9 mouse cellular contexts compared by ENCODE assay signal in the genomic region with DNA sequence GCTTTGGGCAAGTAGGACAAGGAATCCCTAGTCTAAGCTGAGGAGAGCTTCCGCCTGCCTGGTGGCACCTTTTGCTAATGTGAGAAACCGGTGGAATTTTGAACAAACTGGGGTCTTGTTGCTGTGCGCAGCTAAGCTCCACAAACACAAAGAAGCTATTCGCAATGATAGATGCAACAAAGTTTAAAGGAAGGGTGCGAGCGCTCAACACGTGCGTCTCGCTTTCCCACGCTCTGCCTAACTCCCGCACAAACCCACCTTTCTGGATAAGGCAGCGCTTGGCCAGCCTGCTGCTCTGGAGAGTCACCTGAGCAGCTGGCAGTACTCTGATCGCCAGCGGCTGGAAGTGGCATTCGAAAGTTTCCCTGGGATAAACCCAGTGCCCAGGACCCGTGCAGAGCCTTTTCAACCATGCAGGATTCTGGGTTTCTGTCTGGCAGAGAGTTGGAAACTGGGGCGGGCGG. TPM values are rescaled to one million over a fixed set of nuclear protein-coding genes. Genes with fewer than 3 reads are reported as not detected.
A peak's percentile ranks its signal among the peaks of the same experiment; 100 is the strongest.
DNase-seq lines count a peak whose midpoint lies in the region; ATAC-seq lines count a peak whose summit lies in the region.
"Had no signal": no experiment of that assay in that cellular context is flagged by ENCODE, and none has a peak within 500 bp of the region (broad histone marks: within the 10 kb centered on the region; RNA-seq: fewer than 3 reads in every experiment).

No protein-coding gene starts in this region.

- DNase-seq in adrenal gland, adult 2 months, result peak; percentile 2
- no peak for DNase-seq in adrenal gland, postnatal 25 days
- peak; percentile 23 for DNase-seq in urinary bladder, adult 2 months (ENCODE audit: low spot score)
- DNase-seq in urinary bladder, postnatal 25 days (ENCODE audit: low spot score), result no peak
- peak; percentile 21 for DNase-seq in retina, embryonic 14.5 days (ENCODE audit: low spot score)
- no peak for DNase-seq in urinary bladder, postnatal 36 days (ENCODE audit: low spot score in 2 of 2)

- 23% methylated on average over 18 of the region's 18 CpGs for WGBS in intestine, embryonic 15.5 days
- 16% methylated on average over 18 of the region's 18 CpGs for WGBS in liver, embryonic 15.5 days (ENCODE audit: insufficient replicate concordance)

- H3K9ac ChIP-seq in intestine, embryonic 15.5 days, result peak overlapping the region; percentile 51
- peak overlapping the region; percentile 55; the same call in 1 of the 2 replicates for H3K9ac ChIP-seq in liver, embryonic 15.5 days

- H3K36me3 ChIP-seq in intestine, embryonic 15.5 days, result no peaks in the 10 kb centered on the region
- no peaks in the 10 kb centered on the region for H3K36me3 ChIP-seq in liver, embryonic 15.5 days (replicated peaks)

- peaks cover 8% of the 10 kb centered on the region; the same call in 1 of the 2 replicates for H3K27me3 ChIP-seq in intestine, embryonic 15.5 days (replicated peaks)
- H3K27me3 ChIP-seq in liver, embryonic 15.5 days, result no peaks in the 10 kb centered on the region; the same call in 1 of the 2 replicates

- no peak overlapping the region for H3K27ac ChIP-seq in intestine, embryonic 15.5 days
- no peak overlapping the region for H3K27ac ChIP-seq in liver, embryonic 15.5 days (replicated peaks)

- no peaks in the 10 kb centered on the region for H3K9me3 ChIP-seq in intestine, embryonic 15.5 days
- H3K9me3 ChIP-seq in liver, embryonic 15.5 days (replicated peaks), result no peaks in the 10 kb centered on the region

- H3K4me2 ChIP-seq in intestine, embryonic 15.5 days (replicated peaks), result peak overlapping the region; percentile 74
- peak overlapping the region; percentile 74 for H3K4me2 ChIP-seq in liver, embryonic 15.5 days

- H3K4me3 ChIP-seq in intestine, embryonic 15.5 days (replicated peaks), result peak overlapping the region; percentile 53
- peak overlapping the region; percentile 62 for H3K4me3 ChIP-seq in liver, embryonic 15.5 days (replicated peaks)

- H3K4me1 ChIP-seq in intestine, embryonic 15.5 days (replicated peaks), result no peaks in the 10 kb centered on the region
- no peaks in the 10 kb centered on the region for H3K4me1 ChIP-seq in liver, embryonic 15.5 days (replicated peaks)

- ATAC-seq in intestine, embryonic 15.5 days, result peak; percentile 41; the same call in 1 of the 2 replicates
- no peak for ATAC-seq in liver, embryonic 15.5 days (ENCODE audit: insufficient read depth)

RNA-seq across cellular contexts. Expression of a gene that starts 0.9 kb away (rescaled TPM):
- total RNA-seq in adrenal gland, adult 2 months (2021), result 10 to 100 TPM; 22.4 to 23.4 TPM
- 16.6 and 19.9 TPM in 2 replicates for polyA plus RNA-seq in adrenal gland, adult 2 months (2012; rRNA removed)
- 25.4 and 29.5 TPM in 2 replicates for total RNA-seq in adrenal gland, postnatal 25 days (2021)
- polyA plus RNA-seq in urinary bladder, adult 2 months (2012; rRNA removed), result 13.4 and 14.9 TPM in 2 replicates
- polyA plus RNA-seq in intestine, embryonic 15.5 days (2015; fragmentation: Nextera tagmentation; extraction: Ambion mirVana), result 32.4 and 35.6 TPM in 2 replicates
- 5.5 and 6.6 TPM in 2 replicates for polyA plus RNA-seq in liver, embryonic 15.5 days (2015; fragmentation: Nextera tagmentation; extraction: Ambion mirVana)
- total RNA-seq: MEL had no signal

RNA-seq across cellular contexts. Expression of a gene that starts 51.3 kb away (rescaled TPM):
- 1 to 10 TPM; 2.4 to 2.5 TPM for total RNA-seq in adrenal gland, adult 2 months (2021)
- polyA plus RNA-seq in adrenal gland, adult 2 months (2012; rRNA removed), result 0.12 and 0.15 TPM in 2 replicates
- 0.86 and 1.3 TPM in 2 replicates for total RNA-seq in adrenal gland, postnatal 25 days (2021)
- 2.7 and 4.3 TPM in 2 replicates for polyA plus RNA-seq in urinary bladder, adult 2 months (2012; rRNA removed)
- 0.53 and 0.55 TPM in 2 replicates for polyA plus RNA-seq in intestine, embryonic 15.5 days (2015; fragmentation: Nextera tagmentation; extraction: Ambion mirVana)
- 0.79 and 1.0 TPM in 2 replicates for polyA plus RNA-seq in liver, embryonic 15.5 days (2015; fragmentation: Nextera tagmentation; extraction: Ambion mirVana)
- total RNA-seq: MEL had no signal

Comparison
In these comparisons a context has a peak if more than half of its experiments do, and no peak if none do; other contexts are left out.
1. DNase-seq: peak in adrenal gland, adult 2 months (single experiment), urinary bladder, adult 2 months (single experiment) and retina, embryonic 14.5 days (single experiment); none in adrenal gland, postnatal 25 days (single experiment), urinary bladder, postnatal 25 days (single experiment) and urinary bladder, postnatal 36 days (0 of 2).